Mouse (Mus musculus): ENCODE measurements around the gene Fgfr2. TPM values are rescaled to one million over a fixed set of nuclear protein-coding genes. Genes with fewer than 3 reads are reported as not detected.
A peak's percentile ranks its signal among the peaks of the same experiment; 100 is the strongest.

Fgfr2 gene
- polyA plus RNA-seq, 1 experiment from 2014 or later: 169 TPM

DNA sequence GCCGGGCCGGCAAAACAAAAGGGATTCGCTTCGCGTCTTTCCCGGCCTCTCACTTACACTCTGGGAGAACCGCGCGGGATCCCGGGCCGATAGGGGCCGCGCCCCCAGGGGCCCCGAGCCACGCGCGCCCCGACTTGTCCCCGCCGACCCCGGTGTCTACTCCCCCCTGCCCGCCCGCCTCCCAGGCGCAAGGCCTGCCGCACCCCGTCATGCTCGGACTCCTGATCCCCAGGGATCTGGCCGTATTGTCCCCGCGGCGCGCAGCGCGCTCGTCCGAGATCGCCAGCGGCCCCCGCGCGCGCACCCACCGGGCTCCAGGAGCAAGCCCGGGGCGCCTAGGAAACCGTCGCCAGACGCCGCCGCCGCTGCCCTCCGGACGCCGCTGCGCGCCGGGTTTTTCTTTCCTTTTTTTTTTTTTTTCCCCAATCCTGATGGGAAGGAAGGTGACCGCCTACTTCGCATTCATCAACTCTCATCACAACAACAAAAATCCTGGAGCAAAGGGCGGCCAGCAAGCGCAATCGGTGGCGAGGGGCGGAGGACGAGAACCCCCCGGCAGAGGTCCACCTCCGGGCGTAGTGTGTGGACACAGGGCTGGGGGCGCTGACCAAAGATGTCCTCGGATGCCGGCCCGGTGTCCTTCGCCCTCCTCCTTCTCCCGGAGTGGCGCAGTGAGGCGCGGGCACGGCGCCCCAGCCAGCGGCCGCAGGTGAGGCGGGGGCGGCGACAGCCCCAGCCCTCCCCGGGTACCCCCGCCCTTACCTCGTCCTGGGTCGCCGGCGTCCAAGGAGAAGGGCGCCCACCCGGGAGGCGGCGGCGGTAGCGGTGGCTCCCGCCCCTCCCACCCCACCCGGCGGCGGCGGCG lies 539 bp downstream of the Fgfr2 start:
- ATAC-seq (ENCODE audit: insufficient number of reproducible peaks, insufficient read depth, low FRiP score, low read depth): no peak; the same call in 1 of the 2 replicates
- peak overlapping the region; percentile 91 for H3K4me3 ChIP-seq (ENCODE audit: low read depth, low read length)
- no peaks in the 10 kb centered on the region for H3K27me3 ChIP-seq (ENCODE audit: control insufficient read depth, insufficient read depth, low read length)
- peaks cover 20% of the 10 kb centered on the region; the same call in 1 of the 2 replicates for H3K4me1 ChIP-seq (ENCODE audit: control insufficient read depth, insufficient read depth, low read length)
- no peaks in the 10 kb centered on the region for H3K9me3 ChIP-seq (ENCODE audit: control insufficient read depth, low read depth, low read length)
- under 1% methylated on average over 85 of the region's 102 CpGs for WGBS
- H3K9ac ChIP-seq (replicated peaks; ENCODE audit: low read depth, low read length): peak overlapping the region; percentile 86
- H3K36me3 ChIP-seq (ENCODE audit: control insufficient read depth, insufficient read depth, low read length): no peaks in the 10 kb centered on the region
- peak overlapping the region; percentile 55 for H3K4me2 ChIP-seq (replicated peaks; ENCODE audit: low read depth, low read length)
- peak overlapping the region; percentile 99 for H3K27ac ChIP-seq (ENCODE audit: low read length)

DNA sequence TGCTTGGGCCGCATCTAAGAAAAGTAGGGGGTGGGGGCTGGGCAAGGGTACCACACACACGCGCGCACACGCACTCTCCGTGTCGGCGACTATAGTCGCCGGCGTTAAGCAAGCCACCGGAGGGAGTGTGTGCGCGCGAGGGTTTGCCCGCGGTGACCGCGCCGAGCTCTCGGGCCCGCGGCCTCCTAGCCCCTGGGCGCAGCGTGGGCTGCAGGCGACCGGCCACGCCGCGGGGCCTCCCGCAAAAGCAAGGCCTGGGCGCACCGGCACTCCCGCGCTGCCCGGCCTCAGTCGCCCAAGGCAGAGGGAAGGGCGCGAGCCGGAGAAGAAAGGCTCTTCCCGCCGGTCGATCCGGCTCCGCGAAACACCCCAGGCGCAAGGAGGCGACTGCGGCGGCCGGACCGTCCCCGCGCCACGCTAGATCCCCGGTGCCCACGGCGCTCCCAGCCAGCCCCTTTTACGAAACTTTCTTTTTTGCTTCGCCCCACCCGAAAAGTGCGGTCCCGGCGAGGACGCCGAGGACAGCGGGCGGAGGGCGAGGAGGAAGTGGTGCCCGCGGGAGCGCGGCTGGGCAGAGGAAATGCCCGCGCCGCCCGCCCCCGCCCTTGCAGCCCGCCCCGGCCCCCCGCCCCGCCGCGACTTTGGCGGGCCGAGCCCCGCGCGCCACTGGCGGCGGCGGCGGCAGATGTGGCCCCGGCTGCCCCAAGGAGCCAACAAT lies 1.3 kb downstream of the Fgfr2 start:
- under 1% methylated on average over 65 of the region's 94 CpGs for WGBS
- Histone ChIP-seq H3K4me2 (replicated peaks; ENCODE audit: low read depth, low read length) (peak overlapping the region; percentile 55), H3K9ac (replicated peaks; ENCODE audit: low read depth, low read length) (peak overlapping the region; percentile 86), H3K27me3 (ENCODE audit: control insufficient read depth, insufficient read depth, low read length) (no peaks in the 10 kb centered on the region), H3K4me1 (ENCODE audit: control insufficient read depth, insufficient read depth, low read length) (peaks cover 27% of the 10 kb centered on the region), H3K27ac (ENCODE audit: low read length) (peak overlapping the region; percentile 99), H3K36me3 (ENCODE audit: control insufficient read depth, insufficient read depth, low read length) (no peaks in the 10 kb centered on the region), H3K4me3 (ENCODE audit: low read depth, low read length) (peak overlapping the region; percentile 91), H3K9me3 (ENCODE audit: control insufficient read depth, low read depth, low read length) (no peaks in the 10 kb centered on the region)
- ATAC-seq (ENCODE audit: insufficient number of reproducible peaks, insufficient read depth, low FRiP score, low read depth): 0 out of 2 replicates have a peak, but pooled peaks have one; percentile 1

DNA sequence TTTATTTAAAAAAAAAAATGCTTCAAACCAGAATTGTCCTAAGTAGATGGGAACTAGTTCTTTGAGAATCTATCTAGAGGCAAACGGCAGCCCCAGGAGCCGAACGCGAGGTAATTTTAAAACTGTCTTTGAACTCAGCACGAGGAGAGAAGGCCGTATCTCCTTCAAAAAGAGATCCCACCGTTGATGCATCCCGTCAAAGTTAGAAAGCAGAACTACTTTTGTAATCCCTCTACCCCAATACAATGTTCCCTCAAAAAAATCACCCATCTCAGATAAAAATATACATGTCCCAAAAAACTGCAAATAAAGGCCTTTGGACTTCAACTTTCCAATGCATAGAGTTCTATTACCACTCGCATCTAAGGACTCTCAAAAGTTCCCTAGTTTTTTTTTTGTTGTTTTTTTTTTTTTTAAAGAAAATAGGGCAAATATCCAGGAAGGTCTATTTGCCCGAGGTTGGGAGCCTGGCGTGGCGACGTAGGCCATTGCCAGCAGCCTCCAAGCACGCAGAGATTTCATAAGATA lies 2.0 kb downstream of the Fgfr2 start:
- Histone ChIP-seq H3K9ac (replicated peaks; ENCODE audit: low read depth, low read length) (peak overlapping the region; percentile 86), H3K36me3 (ENCODE audit: control insufficient read depth, insufficient read depth, low read length) (no peaks in the 10 kb centered on the region), H3K4me1 (ENCODE audit: control insufficient read depth, insufficient read depth, low read length) (peaks cover 34% of the 10 kb centered on the region), H3K4me2 (replicated peaks; ENCODE audit: low read depth, low read length) (peak overlapping the region; percentile 55), H3K4me3 (ENCODE audit: low read depth, low read length) (peak overlapping the region; percentile 91), H3K27ac (ENCODE audit: low read length) (peak overlapping the region; percentile 99), H3K9me3 (ENCODE audit: control insufficient read depth, low read depth, low read length) (no peaks in the 10 kb centered on the region), H3K27me3 (ENCODE audit: control insufficient read depth, insufficient read depth, low read length) (no peaks in the 10 kb centered on the region)
- no peak for ATAC-seq (ENCODE audit: insufficient number of reproducible peaks, insufficient read depth, low FRiP score, low read depth)
- WGBS: 3% methylated on average over 14 of the region's 14 CpGs

DNA sequence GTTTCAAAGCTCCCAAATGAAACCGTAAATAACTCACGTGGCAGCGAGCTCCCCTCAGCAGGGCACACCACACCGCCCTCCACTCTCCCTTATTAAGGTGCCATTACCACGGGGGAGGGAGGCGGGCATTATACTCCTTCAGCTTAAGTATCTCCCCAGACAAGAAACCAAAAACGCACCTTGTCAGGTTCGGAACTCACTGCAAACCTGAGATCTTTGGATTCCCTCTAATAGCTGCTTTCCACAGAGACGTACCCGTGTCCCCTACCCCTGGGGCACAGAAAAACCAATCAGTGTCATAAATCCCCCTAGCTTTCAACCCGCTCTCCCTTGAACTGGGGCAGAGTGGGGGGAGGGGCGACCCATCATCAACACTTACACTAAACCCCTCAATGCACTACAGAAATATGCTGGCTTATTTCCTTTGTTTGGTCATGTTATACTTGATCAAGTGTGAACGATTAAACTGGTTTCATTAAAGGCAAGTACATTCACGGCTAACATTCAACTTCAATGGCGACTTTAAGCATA lies 2.9 kb downstream of the Fgfr2 start:
- Histone ChIP-seq H3K9me3 (ENCODE audit: control insufficient read depth, low read depth, low read length) (no peaks in the 10 kb centered on the region), H3K27me3 (ENCODE audit: control insufficient read depth, insufficient read depth, low read length) (no peaks in the 10 kb centered on the region), H3K36me3 (ENCODE audit: control insufficient read depth, insufficient read depth, low read length) (no peaks in the 10 kb centered on the region), H3K27ac (ENCODE audit: low read length) (peak overlapping the region; percentile 28; the same call in 1 of the 2 replicates), H3K4me1 (ENCODE audit: control insufficient read depth, insufficient read depth, low read length) (peaks cover 41% of the 10 kb centered on the region), H3K4me2 (replicated peaks; ENCODE audit: low read depth, low read length) (peak overlapping the region; percentile 55), H3K9ac (replicated peaks; ENCODE audit: low read depth, low read length) (no peak overlapping the region), H3K4me3 (ENCODE audit: low read depth, low read length) (peak overlapping the region; percentile 91; the same call in 1 of the 2 replicates)
- no peak for ATAC-seq (ENCODE audit: insufficient number of reproducible peaks, insufficient read depth, low FRiP score, low read depth)
- 19% methylated on average over 15 of the region's 15 CpGs for WGBS

DNA sequence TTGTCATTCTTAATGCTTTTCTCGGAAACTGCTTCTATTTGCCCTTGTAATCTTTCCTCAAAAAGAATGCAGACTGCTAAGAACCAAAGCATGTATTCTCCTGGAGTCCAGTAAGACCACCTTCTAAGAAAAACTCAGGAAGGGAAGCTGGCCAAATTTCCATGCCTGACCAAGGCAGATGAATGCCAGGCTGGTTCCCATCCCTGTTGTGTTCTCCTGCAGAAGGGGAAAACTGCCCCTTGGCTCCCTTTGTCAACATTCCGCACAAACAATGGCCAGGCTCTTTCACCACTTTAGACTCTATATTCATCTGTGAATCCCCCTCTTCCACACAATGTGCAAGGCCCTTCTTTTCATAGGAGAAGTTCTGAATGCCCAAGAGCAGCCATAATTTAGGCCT lies 5.3 kb downstream of the Fgfr2 start:
- 42% methylated on average over 2 of the region's 2 CpGs for WGBS
- Histone ChIP-seq H3K27ac (ENCODE audit: low read length) (no peak overlapping the region; the same call in 1 of the 2 replicates), H3K36me3 (ENCODE audit: control insufficient read depth, insufficient read depth, low read length) (no peaks in the 10 kb centered on the region), H3K4me1 (ENCODE audit: control insufficient read depth, insufficient read depth, low read length) (peaks cover 62% of the 10 kb centered on the region), H3K9ac (replicated peaks; ENCODE audit: low read depth, low read length) (no peak overlapping the region), H3K4me3 (ENCODE audit: low read depth, low read length) (no peak overlapping the region), H3K4me2 (replicated peaks; ENCODE audit: low read depth, low read length) (no peak overlapping the region), H3K27me3 (ENCODE audit: control insufficient read depth, insufficient read depth, low read length) (no peaks in the 10 kb centered on the region), H3K9me3 (ENCODE audit: control insufficient read depth, low read depth, low read length) (no peaks in the 10 kb centered on the region)
- no peak for ATAC-seq (ENCODE audit: insufficient number of reproducible peaks, insufficient read depth, low FRiP score, low read depth)

DNA sequence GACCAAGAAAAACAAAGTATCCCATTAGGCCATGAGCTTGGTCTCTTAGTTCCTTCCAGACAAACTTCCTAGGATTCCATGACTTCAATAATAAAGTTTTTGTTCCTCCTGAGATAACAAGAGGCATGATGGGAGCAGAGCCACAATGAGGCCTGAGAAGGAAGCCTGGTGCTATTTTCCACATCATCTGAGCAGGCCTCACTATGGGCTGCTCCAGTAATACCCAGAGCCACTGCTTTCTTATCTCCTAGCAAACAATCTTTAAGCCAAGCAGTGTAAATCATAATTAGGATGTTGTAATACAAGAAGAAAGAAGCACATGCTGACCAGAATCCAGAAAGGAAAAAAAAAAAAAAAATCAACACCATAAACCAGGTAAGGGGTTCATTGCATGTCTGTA lies 6.6 kb downstream of the Fgfr2 start:
- H3K27ac ChIP-seq (ENCODE audit: low read length): 0 out of 2 replicates have a peak overlapping the region, but pooled peaks have one; percentile 12
- ATAC-seq (ENCODE audit: insufficient number of reproducible peaks, insufficient read depth, low FRiP score, low read depth): no peak
- no peaks in the 10 kb centered on the region for H3K27me3 ChIP-seq (ENCODE audit: control insufficient read depth, insufficient read depth, low read length)
- no peak overlapping the region for H3K9ac ChIP-seq (replicated peaks; ENCODE audit: low read depth, low read length)
- H3K4me2 ChIP-seq (replicated peaks; ENCODE audit: low read depth, low read length): peak overlapping the region; percentile 31; the same call in 1 of the 2 replicates
- no peak overlapping the region for H3K4me3 ChIP-seq (ENCODE audit: low read depth, low read length)
- H3K9me3 ChIP-seq (ENCODE audit: control insufficient read depth, low read depth, low read length): no peaks in the 10 kb centered on the region
- H3K4me1 ChIP-seq (ENCODE audit: control insufficient read depth, insufficient read depth, low read length): peaks cover 71% of the 10 kb centered on the region
- no peaks in the 10 kb centered on the region for H3K36me3 ChIP-seq (ENCODE audit: control insufficient read depth, insufficient read depth, low read length)

DNA sequence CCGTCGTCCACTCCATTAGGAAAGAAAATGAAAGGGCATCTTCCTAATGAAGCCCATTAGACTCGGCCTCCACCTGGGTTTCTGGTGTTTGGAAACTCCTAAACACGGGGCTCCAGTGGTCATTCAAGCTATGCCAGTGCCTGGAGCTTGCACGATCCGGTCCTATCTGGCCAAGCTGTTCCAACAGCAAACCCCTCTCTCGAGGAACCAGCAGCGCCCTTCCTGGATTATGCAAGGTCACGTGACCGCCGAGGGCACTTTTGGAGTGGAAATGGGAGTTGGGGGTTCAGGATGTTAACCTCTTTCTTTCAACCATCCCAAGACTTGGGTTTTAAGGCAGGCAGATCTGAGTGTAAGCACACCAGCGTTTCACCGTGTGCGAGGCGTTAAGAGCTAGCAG lies 7.3 kb downstream of the Fgfr2 start:
- no peak overlapping the region for H3K9ac ChIP-seq (replicated peaks; ENCODE audit: low read depth, low read length)
- no peak for ATAC-seq (ENCODE audit: insufficient number of reproducible peaks, insufficient read depth, low FRiP score, low read depth)

DNA sequence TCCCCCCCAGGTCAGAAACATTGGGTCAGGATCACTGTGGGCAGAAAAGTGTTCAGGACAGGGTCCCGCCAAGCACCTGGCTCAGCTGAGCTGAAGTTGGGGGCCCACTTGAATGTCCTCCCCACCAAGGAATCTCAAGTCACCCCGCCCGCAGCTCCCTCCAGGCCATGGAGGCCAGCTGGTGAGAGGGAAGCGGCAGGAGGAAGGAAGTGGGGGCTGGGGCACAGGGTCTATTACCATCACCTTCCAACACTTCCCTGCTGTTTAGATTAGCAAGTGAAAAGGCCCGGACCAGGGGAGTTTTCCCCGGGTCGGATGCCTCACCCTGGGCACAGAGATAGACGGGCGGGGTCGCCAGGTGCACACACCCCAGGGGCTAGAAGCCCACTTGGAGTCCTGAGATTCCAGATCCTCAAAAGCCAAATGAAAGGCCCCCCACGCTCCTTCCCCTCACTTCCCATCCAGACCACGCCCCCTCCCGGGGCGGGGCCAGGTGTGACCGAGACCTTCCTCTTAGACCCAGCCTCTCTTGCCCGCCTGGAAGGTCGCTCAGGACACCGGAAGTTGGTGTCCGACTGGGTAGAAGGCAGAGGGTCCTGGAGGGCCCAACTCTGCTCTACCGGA lies 8.2 kb downstream of the Fgfr2 start:
- no peak overlapping the region; the same call in 1 of the 2 replicates for H3K4me3 ChIP-seq (ENCODE audit: low read depth, low read length)
- H3K9ac ChIP-seq (replicated peaks; ENCODE audit: low read depth, low read length): no peak overlapping the region
- H3K4me2 ChIP-seq (replicated peaks; ENCODE audit: low read depth, low read length): peak overlapping the region; percentile 31
- peaks cover 75% of the 10 kb centered on the region for H3K4me1 ChIP-seq (ENCODE audit: control insufficient read depth, insufficient read depth, low read length)
- no peaks in the 10 kb centered on the region for H3K9me3 ChIP-seq (ENCODE audit: control insufficient read depth, low read depth, low read length)
- ATAC-seq (ENCODE audit: insufficient number of reproducible peaks, insufficient read depth, low FRiP score, low read depth): peak; percentile 33; the same call in 1 of the 2 replicates
- no peak overlapping the region; the same call in 1 of the 2 replicates for H3K27ac ChIP-seq (ENCODE audit: low read length)
- no peaks in the 10 kb centered on the region for H3K36me3 ChIP-seq (ENCODE audit: control insufficient read depth, insufficient read depth, low read length)
- no peaks in the 10 kb centered on the region for H3K27me3 ChIP-seq (ENCODE audit: control insufficient read depth, insufficient read depth, low read length)
- 12% methylated on average over 20 of the region's 20 CpGs for WGBS

More for the DNA sequence above, 7.3 kb downstream of the Fgfr2 start:
- peaks cover 78% of the 10 kb centered on the region for H3K4me1 ChIP-seq (ENCODE audit: control insufficient read depth, insufficient read depth, low read length)
- 15% methylated on average over 15 of the region's 15 CpGs for WGBS
- no peaks in the 10 kb centered on the region for H3K36me3 ChIP-seq (ENCODE audit: control insufficient read depth, insufficient read depth, low read length)
- H3K27me3 ChIP-seq (ENCODE audit: control insufficient read depth, insufficient read depth, low read length): no peaks in the 10 kb centered on the region
- no peak overlapping the region for H3K4me3 ChIP-seq (ENCODE audit: low read depth, low read length)
- peak overlapping the region; percentile 31 for H3K4me2 ChIP-seq (replicated peaks; ENCODE audit: low read depth, low read length)
- H3K27ac ChIP-seq (ENCODE audit: low read length): peak overlapping the region; percentile 12; the same call in 1 of the 2 replicates
- H3K9me3 ChIP-seq (ENCODE audit: control insufficient read depth, low read depth, low read length): no peaks in the 10 kb centered on the region

Measured in stomach, embryonic 14.5 days (tissue).